ENCODE assay signal across 8 mouse cellular contexts in the genomic region with DNA sequence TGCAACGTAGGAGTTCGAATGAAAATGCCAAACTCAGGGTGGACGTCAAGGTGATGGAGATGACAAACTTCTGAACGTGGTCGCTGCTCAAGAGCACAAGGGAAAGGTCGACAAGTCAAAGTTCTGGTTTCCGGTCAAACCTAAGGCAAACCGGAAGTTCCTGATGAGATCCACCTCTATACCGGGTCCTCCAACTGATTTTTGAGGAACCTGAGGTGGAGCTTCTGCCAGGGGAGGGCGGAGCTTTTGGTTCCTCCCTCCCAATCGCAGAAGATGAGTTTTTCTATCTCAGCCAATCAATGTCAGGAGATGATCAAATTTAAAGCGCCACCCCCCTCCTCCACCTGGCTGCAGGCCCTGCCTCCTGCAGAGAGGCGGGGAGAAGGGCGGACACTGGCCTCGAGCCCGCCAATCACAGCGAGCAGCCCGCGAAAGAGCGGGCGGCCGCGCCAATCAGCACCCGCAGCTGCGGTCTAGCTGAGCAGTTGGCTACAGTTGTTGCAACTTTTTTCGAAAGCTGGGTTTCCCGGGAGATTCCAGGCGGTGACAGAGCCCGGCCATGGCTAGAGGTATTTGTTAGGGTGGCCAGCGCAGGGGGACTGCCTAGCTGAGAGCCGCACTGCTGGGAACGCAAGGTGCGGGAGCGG. TPM values are rescaled to one million over a fixed set of nuclear protein-coding genes. Genes with fewer than 3 reads are reported as not detected.
DNase-seq lines count a peak whose midpoint lies in the region; ATAC-seq lines count a peak whose summit lies in the region.

A gene (plus strand): TSS at position 484 of the 647 bp plus-strand sequence.

- peak; percentile 97 for ATAC-seq in intestine, embryonic 14.5 days (replicated peaks; ENCODE audit: low FRiP score, low TSS enrichment, low read depth)

- intact Hi-C loops in left cerebral cortex, postnatal 14 days (cut with DNase I): loop anchor here (5.0 kb wide), 1 partner anchor 98 kb away; no protein-coding TSS in a partner anchor

- H3K9me3 ChIP-seq in intestine, embryonic 14.5 days (ENCODE audit: control insufficient read depth, low read length): no peaks in the 10 kb centered on the region

- no peaks in the 10 kb centered on the region for H3K36me3 ChIP-seq in intestine, embryonic 14.5 days (ENCODE audit: control insufficient read depth, insufficient read depth, low read length)

- peak within 1 kb of the TSS; percentile 98 for H3K4me2 ChIP-seq in intestine, embryonic 14.5 days (ENCODE audit: low read length)

- peak within 1 kb of the TSS; percentile 74 for H3K9ac ChIP-seq in intestine, embryonic 14.5 days (ENCODE audit: low read length)

- H3K27me3 ChIP-seq in intestine, embryonic 14.5 days (replicated peaks; ENCODE audit: control insufficient read depth, insufficient read depth, low read length): no peaks in the 10 kb centered on the region

- WGBS in intestine, embryonic 14.5 days: under 1% methylated on average over 34 of the region's 34 CpGs

- peaks cover 10% of the 10 kb centered on the region for H3K4me1 ChIP-seq in intestine, embryonic 14.5 days (replicated peaks; ENCODE audit: control insufficient read depth, insufficient read depth, low read length)

- H3K27ac ChIP-seq in intestine, embryonic 14.5 days (ENCODE audit: low read depth): peak within 1 kb of the TSS; percentile 88

- DNase-seq in adrenal gland, adult 18-20 months (ENCODE audit: low spot score in 2 of 2): peak; percentile 90 to 91
- peak; percentile 97 for DNase-seq in embryo, embryonic 11 days
- DNase-seq in gastrocnemius, postnatal 25 days: peak; percentile 96
- DNase-seq in intestine, embryonic 14.5 days (ENCODE audit: low spot score): peak; percentile 93
- peak; percentile 94 to 95 for DNase-seq in left cerebral cortex, postnatal 14 days (ENCODE audit: low spot score in 2 of 2)
- peak; percentile 97 for DNase-seq in mesoderm, embryonic 11.5 days (ENCODE audit: low read depth, low spot score)
- peak; percentile 93 to 95 for DNase-seq in right cerebral cortex, postnatal 36 days (ENCODE audit: low spot score in 2 of 2)
- peak; percentile 97 for DNase-seq in yolk sac, embryonic 10.5 days (ENCODE audit: low spot score)

- H3K4me3 ChIP-seq in intestine, embryonic 14.5 days (ENCODE audit: low read depth, low read length): peak within 1 kb of the TSS; percentile 75

RNA-seq across cellular contexts. Expression of the gene that starts here (rescaled TPM):
- total RNA-seq in adrenal gland, adult 18-20 months (2021): 100 to 1,000 TPM; 141 to 218 TPM
- total RNA-seq in gastrocnemius, postnatal 25 days (2021): 100 to 1,000 TPM; 107 to 134 TPM
- polyA plus RNA-seq in intestine, embryonic 14.5 days (2014; fragmentation: Nextera tagmentation; extraction: Ambion mirVana): 52.3 and 57.7 TPM in 2 replicates
- 10 to 100 TPM; 44.3 to 48.7 TPM for total RNA-seq in left cerebral cortex, postnatal 14 days (2021)

Comparison
In these comparisons a context has a peak if more than half of its experiments do, and no peak if none do; other contexts are left out.
1. Peak in every context shown above with its lines: DNase-seq, ATAC-seq, H3K4me3 ChIP-seq and H3K27ac ChIP-seq.